Mouse (Mus musculus) bone marrow macrophage, adult 2 months (primary cell): ENCODE measurements around the gene Fbxl15.

ENCODE experiments used
- CTCF ChIP-seq: IDR thresholded peaks from 2 replicates; pipeline ENCODE4 v1.5.1; 2012; ENCODE audit warnings: low read depth, mild to moderate bottlenecking, low read length, moderate library complexity
- POLR2A ChIP-seq: IDR thresholded peaks from 2 replicates; pipeline ENCODE4 v1.6.1; 2012; ENCODE audit warnings: mild to moderate bottlenecking, low read depth, low read length, borderline replicate concordance

- TF ChIP-seq POLR2A (no peak), CTCF (no peak)
Measured at GRCm38 (mm10) chr19:46350168-46350932, 22.4 kb downstream of the Fbxl15 start, which contains the start of gene 2310034G01Rik.
